Mouse (Mus musculus) central nervous system, embryonic 11.5 days (tissue): Measurements from ENCODE around the gene Olfr1506. TPM values are rescaled to one million over a fixed set of nuclear protein-coding genes. Genes with fewer than 3 reads are reported as not detected.

Experiments
- polyA plus RNA-seq: library from polyadenylated mRNA; depleted of rRNA; stranded (reverse); fragments of >200 nt; gene quantifications from 2 replicates; pipeline ENCODE4 v1.2.3, GENCODE M21; 2012; rRNA removed

Gene Olfr1506
- polyA plus RNA-seq = not detected in 2 replicates

GRCm38 (mm10) chr2:90224393-90224792, at the start of gene Olfr1506:
Gene Olfr1506 (minus strand): TSS chr2:90224493.

GRCm38 (mm10) chr2:90270932-90271331, 46.6 kb upstream of the Olfr1506 start, which contains the start of gene Olfr1271:
Gene Olfr1271 (minus strand): TSS chr2:90271032.

GRCm38 (mm10) chr2:90257492-90257891, 33.2 kb upstream of the Olfr1506 start, which contains the start of gene Olfr142:
Gene Olfr142 (minus strand): TSS chr2:90257592.

Other genes starting within 250 kb of the Olfr1506 start
- gene Olfr1261, start 233.3 kb downstream of the Olfr1506 start, polyA plus RNA-seq = not detected in 2 replicates
- not detected in 2 replicates for gene Olfr1262, start 224.3 kb downstream of the Olfr1506 start, polyA plus RNA-seq
- not detected in 2 replicates for gene Olfr1263, start 212.4 kb downstream of the Olfr1506 start, polyA plus RNA-seq
- gene Olfr1264, start 198.9 kb downstream of the Olfr1506 start, polyA plus RNA-seq = not detected in 2 replicates
- gene Olfr1265, start 189.2 kb downstream of the Olfr1506 start, polyA plus RNA-seq = not detected in 2 replicates
- not detected in 2 replicates for gene Olfr140, start 160.9 kb downstream of the Olfr1506 start, polyA plus RNA-seq
- gene Olfr1269, start 103.1 kb downstream of the Olfr1506 start, polyA plus RNA-seq = not detected in 2 replicates
- gene Olfr32, start 82.2 kb downstream of the Olfr1506 start, polyA plus RNA-seq = 0.05 TPM in 1 of 2 replicates, not detected in the other
- not detected in 2 replicates for gene Olfr1270, start 71.4 kb downstream of the Olfr1506 start, polyA plus RNA-seq
- not detected in 2 replicates for gene Olfr142, start 33.1 kb upstream of the Olfr1506 start, polyA plus RNA-seq
- gene Olfr1271, start 46.5 kb upstream of the Olfr1506 start, polyA plus RNA-seq = not detected in 2 replicates
- not detected in 2 replicates for gene Olfr1272, start 68.3 kb upstream of the Olfr1506 start, polyA plus RNA-seq
- not detected in 2 replicates for gene Gm13769, start 97.7 kb upstream of the Olfr1506 start, polyA plus RNA-seq
- gene Olfr1274-ps, start 174.2 kb upstream of the Olfr1506 start, polyA plus RNA-seq = not detected in 2 replicates